Comparison of ENCODE assay signal across 14 mouse cellular contexts in genomic region chr4:145863872-145864271, GRCm38 (mm10). TPM values are rescaled to one million over a fixed set of nuclear protein-coding genes. Genes with fewer than 3 reads are reported as not detected.
DNase-seq lines count a peak whose midpoint lies in the region; TF ChIP-seq lines count a peak whose summit lies in the region.
"Not testable (repeated sequence)": the region's sequence is repeated elsewhere in the genome, so short reads cannot be mapped to it uniquely, and the experiment has no call there.
"Had no signal": no experiment of that assay in that cellular context is flagged by ENCODE, and none has a peak within 500 bp of the region (broad histone marks: within the 10 kb centered on the region; RNA-seq: fewer than 3 reads in every experiment).

No protein-coding gene starts in this region.

- peak; percentile 62 for DNase-seq in ES-E14 (ENCODE audit: low read depth, low spot score)
- DNase-seq in R1 (ENCODE audit: low read depth, low spot score), result peak; percentile 97
- DNase-seq in adrenal gland, postnatal 25 days, result peak; percentile 1
- DNase-seq in gastrocnemius, postnatal 14 days, result peak; percentile 3
- peak; percentile 6 for DNase-seq in kidney, postnatal 10 days
- DNase-seq in neural tube, embryonic 10.5 days (ENCODE audit: extremely low spot score, low spot score), result peak; percentile 4

- intact Hi-C loops in gastrocnemius, postnatal 14 days (cut with DNase I; ENCODE audit: low total_unique reads), result not testable (repeated sequence)

- H3K27me3 ChIP-seq in E14TG2a.4 (ENCODE audit: insufficient read depth, low read length), result not testable (repeated sequence)

- not testable (repeated sequence) for H3K27ac ChIP-seq in ES-E14 (ENCODE audit: insufficient read depth, low read depth, low read length, poor library complexity, severe bottlenecking)

- not testable (repeated sequence) for TF ChIP-seq CTCF in E14TG2a.4 (conservative IDR thresholded peaks at IDR 0.05; ENCODE audit: low read length)

- H3K4me3 ChIP-seq in E14TG2a.4 (replicated peaks; ENCODE audit: low read length) (peak overlapping the region; percentile 68), ES-E14 (ENCODE audit: insufficient read depth in 1 of 2, low read depth in 1 of 2, low read length in 2 of 2, poor library complexity in 1 of 2, severe bottlenecking in 1 of 2) (peak overlapping the region; percentile 40 to 42)

- not testable (repeated sequence) for H3K9ac ChIP-seq in ES-E14 (ENCODE audit: insufficient read depth, low read depth, low read length, poor library complexity, severe bottlenecking)

- in situ Hi-C loops in ES-E14 (cut with MboI; ENCODE audit: low sequenced_read_pairs in 2 of 2, unreplicated experiment in 2 of 2), result not testable (repeated sequence)

- H3K4me1 ChIP-seq in E14TG2a.4 (replicated peaks; ENCODE audit: low read depth, low read length); ES-E14 (ENCODE audit: control insufficient read depth in 2 of 2, insufficient read depth in 2 of 2, low read length in 2 of 2, poor library complexity in 1 of 2): not testable (repeated sequence)

- not testable (repeated sequence) for H3K36me3 ChIP-seq in E14TG2a.4 (ENCODE audit: insufficient read depth, low read length); ES-E14 (ENCODE audit: control insufficient read depth, insufficient read depth, low read length, poor library complexity, severe bottlenecking)

- not testable (repeated sequence) for H3K9me3 ChIP-seq in E14TG2a.4 (ENCODE audit: low read length); ES-E14 (ENCODE audit: control insufficient read depth, insufficient read depth, low read depth, low read length)

RNA-seq across cellular contexts. Expression of gene Zfp986, which starts 4.7 kb away (rescaled TPM):
- total RNA-seq in ES-E14 (2012; rRNA removed), result 15.7 and 18.2 TPM in 2 replicates
- total RNA-seq in adrenal gland, postnatal 25 days (2021), result not detected in 2 replicates
- total RNA-seq in gastrocnemius, postnatal 14 days (2021), result not detected
- total RNA-seq: adrenal gland, adult 2 months; adrenal gland, postnatal 14 days; gastrocnemius, adult 2 months; gastrocnemius, postnatal 25 days; heart, adult 18-20 months; heart, postnatal 14 days; heart, postnatal 4 days had no signal

Comparison
In these comparisons a context has a peak if more than half of its experiments do, and no peak if none do; other contexts are left out.
1. DNase-seq: peak in every context shown above with its lines; median percentile 97 in R1; 62 in ES-E14; 6 in kidney, postnatal 10 days; 4 in neural tube, embryonic 10.5 days; 3 in gastrocnemius, postnatal 14 days; 1 in adrenal gland, postnatal 25 days.
2. RNA of gene Zfp986, which starts 4.7 kb away (total RNA-seq): 15.7 to 18.2 TPM in ES-E14; not detected in adrenal gland, postnatal 25 days and not detected in gastrocnemius, postnatal 14 days; every median in the first group is over 10 times any median in the second.